Mouse (Mus musculus) gonadal fat pad, adult 2 months (tissue): Measurements from ENCODE around the gene Ofcc1. TPM values are rescaled to one million over a fixed set of nuclear protein-coding genes. Genes with fewer than 3 reads are reported as not detected.

ENCODE experiments used
- DNase-seq: peaks from one replicate; pipeline ENCODE4 v3.0.0-alpha.2; 2012; ENCODE audit warnings: low read depth
- polyA plus RNA-seq: library from polyadenylated mRNA; depleted of rRNA; stranded (reverse); fragments of >200 nt; gene quantifications from 2 replicates; pipeline ENCODE4 v1.2.3, GENCODE M21; 2012; rRNA removed

The Ofcc1 gene
- polyA plus RNA-seq: not detected in 2 replicates

- DNase-seq: no peak
Measured at GRCm38 (mm10) chr13:40361288-40361687, at the start of gene Ofcc1. TSS of gene Ofcc1 (minus strand) at chr13:40361450.

DNA sequence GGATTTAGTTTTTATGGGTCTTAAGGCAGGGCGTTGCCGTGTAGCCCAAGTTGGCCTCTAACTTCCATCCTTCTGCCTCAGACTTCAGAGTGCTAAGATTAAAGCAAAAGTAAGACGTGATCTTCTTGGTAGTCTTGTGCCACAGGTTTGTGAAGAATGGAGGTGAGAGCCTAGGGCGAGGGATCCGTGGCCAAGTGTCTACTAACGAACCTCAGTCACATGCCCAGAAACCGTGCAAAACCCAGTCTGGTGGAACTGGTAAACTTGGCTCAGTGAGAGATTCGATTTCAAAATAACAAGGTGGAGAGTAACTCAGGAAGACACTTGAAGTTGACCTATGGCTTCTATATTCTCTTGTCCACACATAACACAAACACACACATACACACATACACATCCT, 28.9 kb upstream of the Ofcc1 start:
- no peak for DNase-seq

GRCm38 (mm10) chr13:40387446-40387845, 26.2 kb upstream of the Ofcc1 start:
- no peak for DNase-seq

GRCm38 (mm10) chr13:40384962-40385361, 23.7 kb upstream of the Ofcc1 start:
- DNase-seq: no peak

- no peak for DNase-seq
Measured at GRCm38 (mm10) chr13:40376773-40377172, 15.5 kb upstream of the Ofcc1 start.

DNA sequence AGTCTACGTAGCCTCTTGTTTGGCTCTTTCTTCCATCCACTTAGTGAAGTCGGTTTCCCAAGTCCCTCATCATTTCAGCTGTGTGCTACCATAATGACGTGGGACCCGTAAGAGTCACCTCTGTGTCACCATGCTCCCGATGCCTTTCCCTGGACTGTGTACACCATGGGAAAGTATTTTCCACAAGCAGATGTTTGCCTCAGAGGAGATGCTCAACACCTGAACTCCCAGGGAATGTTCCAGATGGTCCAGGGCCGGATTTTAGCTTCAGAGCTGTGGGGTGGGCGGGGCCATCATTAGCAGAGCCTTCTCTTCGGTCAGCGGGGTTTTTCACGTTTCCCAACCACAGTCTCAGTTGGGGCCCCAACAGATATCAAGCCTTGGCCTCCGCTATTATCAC, 5.5 kb upstream of the Ofcc1 start:
- DNase-seq: no peak

GRCm38 (mm10) chr13:40364855-40365254, 3.6 kb upstream of the Ofcc1 start:
- no peak for DNase-seq

- no peak for DNase-seq
Measured at GRCm38 (mm10) chr13:40360692-40361091, 558 bp downstream of the Ofcc1 start.

GRCm38 (mm10) chr13:40347045-40347444, 14.2 kb downstream of the Ofcc1 start:
- DNase-seq: peak; percentile 85

DNA sequence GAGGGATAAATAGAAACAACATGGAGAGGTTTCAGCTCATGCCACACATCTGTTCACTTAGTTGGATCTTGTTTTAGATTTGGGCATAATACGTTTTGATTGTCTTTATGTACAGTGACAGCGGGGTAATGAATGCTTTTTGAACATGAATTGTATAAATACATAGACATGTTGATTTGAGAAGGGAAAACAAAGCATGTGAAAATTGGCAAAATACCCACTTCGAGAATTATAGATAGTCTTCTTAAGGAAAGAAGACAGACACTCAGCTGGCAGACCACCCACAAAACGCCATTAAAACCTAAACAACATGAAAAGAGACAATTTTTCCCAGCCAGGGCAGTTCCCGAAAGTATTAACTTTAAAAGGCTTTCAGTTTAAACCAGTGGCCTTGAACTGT, 37.9 kb downstream of the Ofcc1 start:
- no peak for DNase-seq

DNA sequence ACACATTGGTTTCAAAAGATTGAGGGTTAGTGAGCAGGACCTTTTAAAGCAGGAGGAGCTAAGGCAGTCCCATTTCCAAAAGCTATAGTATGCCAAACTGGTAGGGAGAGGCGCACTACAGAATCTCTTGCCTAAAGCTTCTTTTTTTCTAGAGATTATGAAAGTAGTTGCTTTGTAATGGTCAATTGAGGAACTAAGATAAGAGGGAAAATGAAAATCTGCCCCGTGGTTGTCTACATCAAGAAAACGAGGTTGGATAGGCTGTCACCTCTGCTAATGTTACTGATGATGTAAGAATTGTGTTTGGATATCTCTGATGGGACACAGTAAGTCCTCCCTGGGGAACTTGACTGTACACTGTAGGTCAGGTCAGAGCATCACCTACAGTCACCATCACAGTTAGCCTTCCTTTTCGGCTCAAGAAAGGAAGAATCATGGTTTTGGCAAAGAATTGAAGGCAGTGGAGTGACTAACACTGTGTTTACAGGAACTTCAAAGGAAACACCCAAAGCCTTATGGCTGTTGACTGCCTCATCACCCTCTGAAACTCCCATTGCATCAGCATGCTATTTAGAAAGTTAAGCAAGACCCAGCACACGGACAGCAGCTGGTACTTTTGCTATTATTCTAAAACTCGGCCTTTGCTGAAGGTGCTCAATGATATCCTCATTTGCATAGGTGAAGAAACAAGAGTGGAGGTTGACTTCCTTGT, 40.3 kb downstream of the Ofcc1 start:
- DNase-seq: no peak

DNA sequence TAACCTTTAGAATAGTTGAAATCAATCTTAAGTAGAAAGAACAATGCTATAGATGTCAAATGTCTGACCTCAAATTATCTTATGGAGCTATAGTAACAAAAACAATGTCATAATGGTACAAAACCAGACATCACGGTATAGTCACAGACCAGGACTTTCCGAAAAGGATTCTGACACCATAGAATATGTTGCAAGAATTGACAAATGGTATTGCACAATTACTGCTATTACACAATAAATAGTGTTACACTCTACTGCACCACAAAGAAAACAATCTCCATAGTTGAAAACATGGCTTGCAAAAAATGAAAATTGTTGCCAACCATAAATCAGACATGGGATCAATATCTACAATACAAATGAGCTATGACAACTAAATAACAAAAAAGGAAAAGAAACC, 43.5 kb downstream of the Ofcc1 start:
- DNase-seq: no peak

- DNase-seq: peak; percentile 86
Measured at GRCm38 (mm10) chr13:40315158-40315792, 46.0 kb downstream of the Ofcc1 start.

- no peak for DNase-seq
Measured at GRCm38 (mm10) chr13:40292891-40293290, 68.4 kb downstream of the Ofcc1 start.

GRCm38 (mm10) chr13:40290846-40291245, 70.4 kb downstream of the Ofcc1 start:
- DNase-seq: no peak

DNA sequence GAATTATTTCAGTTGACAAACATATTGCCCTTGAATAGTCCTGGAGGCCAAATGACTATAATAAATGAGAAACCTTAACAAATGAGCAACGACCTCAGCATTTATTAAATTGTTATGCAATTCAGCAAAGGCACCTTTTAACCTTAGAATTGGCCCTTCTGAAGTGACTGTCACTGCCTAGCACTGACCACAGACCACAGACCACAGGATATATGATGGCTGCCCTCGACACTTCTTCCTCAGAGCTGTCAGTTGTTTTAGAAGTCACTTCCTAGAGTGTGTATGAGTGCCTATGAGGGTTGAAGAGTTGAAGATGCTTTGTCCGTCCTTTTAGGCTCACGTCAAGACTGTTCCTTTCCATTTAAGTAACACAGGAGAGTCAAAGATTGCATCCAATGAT, 72.6 kb downstream of the Ofcc1 start:
- no peak for DNase-seq

GRCm38 (mm10) chr13:40287266-40288002, 73.8 kb downstream of the Ofcc1 start:
- DNase-seq: no peak

DNA sequence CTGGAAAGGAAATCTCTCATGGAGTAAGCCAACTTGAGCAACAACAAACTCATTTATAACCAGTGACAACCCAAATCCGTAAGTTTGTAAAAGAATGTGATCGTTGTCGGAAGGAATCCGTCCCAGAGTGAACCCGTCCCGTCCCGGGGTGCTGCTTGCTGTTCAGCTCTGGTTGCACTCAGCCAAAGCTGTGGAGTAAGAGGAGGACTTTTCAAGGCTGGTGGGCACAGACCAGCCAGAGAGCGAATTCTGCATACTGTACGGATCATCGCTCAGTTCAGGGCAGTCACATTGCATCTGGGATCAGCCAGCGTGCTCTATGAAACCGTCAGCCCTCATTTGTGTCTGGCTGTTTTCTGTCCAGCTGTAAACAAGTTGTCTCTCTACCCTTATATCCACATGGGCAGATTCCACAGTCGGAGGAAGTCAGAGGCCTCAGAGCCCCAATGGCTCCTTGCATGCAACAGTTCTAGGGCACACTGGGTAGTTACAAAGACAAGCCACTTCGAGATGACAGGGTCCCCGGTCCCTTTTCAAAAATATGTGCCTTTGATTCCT, 75.9 kb downstream of the Ofcc1 start:
- no peak for DNase-seq

DNA sequence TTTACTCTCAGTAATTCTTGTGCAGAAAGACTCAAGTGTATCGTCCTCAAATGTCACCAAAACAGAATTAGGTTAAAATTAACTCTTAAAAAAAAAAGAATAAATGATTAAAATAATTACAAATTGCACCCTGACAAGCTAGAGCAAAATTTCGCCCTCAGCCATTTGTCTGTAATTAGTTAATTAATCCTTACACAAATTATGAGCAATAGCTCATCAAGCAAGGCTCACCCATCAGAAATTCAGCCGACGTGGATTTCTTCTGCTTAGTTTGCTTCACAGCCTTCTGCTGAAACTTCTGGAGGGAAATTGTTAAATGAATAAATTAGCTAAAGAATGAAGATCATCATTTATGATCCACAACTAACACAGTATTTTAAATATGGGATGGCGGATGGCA, 80.6 kb downstream of the Ofcc1 start:
- DNase-seq: no peak

DNA sequence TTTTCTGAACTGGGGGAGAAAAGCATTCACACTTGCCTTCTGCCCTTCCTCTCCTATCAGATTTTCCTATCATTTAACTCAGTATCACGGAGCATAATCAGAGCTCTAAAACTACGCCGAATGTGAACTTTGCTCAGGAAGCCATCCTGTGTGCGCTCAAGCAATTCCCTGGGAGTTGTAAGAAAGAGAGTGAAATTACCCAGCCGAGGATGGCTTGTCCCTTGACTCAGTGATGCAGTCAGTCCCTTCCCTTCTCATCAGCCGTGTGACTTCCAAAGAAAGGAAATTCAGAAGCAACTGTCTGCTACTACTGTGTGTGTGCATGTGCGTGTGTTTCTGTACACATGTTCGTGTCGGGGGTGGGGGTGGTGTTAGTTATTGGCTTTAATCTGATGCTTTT, 93.7 kb downstream of the Ofcc1 start:
- no peak for DNase-seq

DNA sequence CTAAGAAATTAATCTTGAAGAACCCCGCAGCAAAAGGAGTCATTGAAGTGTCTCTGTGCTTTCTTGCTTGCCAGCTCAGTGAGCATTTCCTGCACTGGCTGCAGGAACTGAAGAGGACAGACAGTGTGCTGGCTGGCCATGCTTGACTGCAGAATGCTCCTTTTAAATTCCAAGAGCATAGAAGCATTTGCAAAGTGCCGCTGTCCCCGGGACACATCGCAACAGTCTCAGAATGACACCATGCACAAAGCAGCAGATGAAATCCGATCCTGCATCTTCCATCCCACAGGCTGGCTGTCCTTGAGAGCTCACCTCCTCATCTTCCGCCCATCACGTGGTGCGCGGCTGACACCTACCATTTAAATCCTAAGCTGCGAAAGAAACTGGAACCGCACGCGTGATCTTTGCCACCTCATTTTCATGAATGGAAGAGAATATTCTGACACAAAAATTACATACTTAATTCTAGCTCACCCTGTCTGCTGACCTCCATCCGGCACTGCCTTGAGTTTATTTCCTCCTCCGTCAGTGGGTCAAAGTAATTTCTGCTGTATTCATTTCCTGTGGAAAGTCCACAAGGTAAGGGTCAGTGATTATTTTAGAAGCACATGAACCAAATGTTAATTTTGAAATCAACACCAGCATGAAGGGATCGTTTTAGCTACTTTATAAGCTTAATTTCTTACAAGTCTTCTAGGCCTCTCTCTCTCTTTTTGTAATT, 98.0 kb downstream of the Ofcc1 start:
- DNase-seq: no peak

- no peak for DNase-seq
Measured at GRCm38 (mm10) chr13:40258757-40259156, 102.5 kb downstream of the Ofcc1 start.
